Mouse (Mus musculus): ENCODE results near the gene Rnf38. TPM values are rescaled to one million over a fixed set of nuclear protein-coding genes. Genes with fewer than 3 reads are reported as not detected.

Rnf38 gene
- polyA plus RNA-seq, 1 experiment from 2014 or later = 5.6 TPM

GRCm38 (mm10) chr4:44249705-44250104 lies 16.1 kb upstream of the Rnf38 start:
- ATAC-seq (no peak), DNase-seq (peak; percentile 49)
- no peaks in the 10 kb centered on the region for H3K9me3 ChIP-seq (ENCODE audit: low read length)
- no peak overlapping the region for H3K9ac ChIP-seq (replicated peaks)
- H3K4me3 ChIP-seq (ENCODE audit: low read depth, low read length) = no peak overlapping the region
- H3K27ac ChIP-seq (ENCODE audit: low read depth) = peak overlapping the region; percentile 78; the same call in 1 of the 2 replicates
- no peak for TF ChIP-seq EP300 (IDR thresholded peaks at IDR 0.05; ENCODE audit: low read depth)
- no peak for TF ChIP-seq CTCF (IDR thresholded peaks at IDR 0.05; ENCODE audit: low read depth)
- WGBS (ENCODE audit: insufficient replicate concordance) = 13% methylated on average over 6 of the region's 10 CpGs
- peaks cover 15% of the 10 kb centered on the region for H3K4me1 ChIP-seq (ENCODE audit: insufficient read depth)
- H3K27me3 ChIP-seq (ENCODE audit: insufficient read depth, low read length) = 0 out of 2 replicates have a peak, but pooled peaks cover 4% of the 10 kb centered on the region
- no peaks in the 10 kb centered on the region for H3K36me3 ChIP-seq (replicated peaks; ENCODE audit: insufficient read depth, low read length)
- H3K4me2 ChIP-seq (ENCODE audit: low read depth, low read length) = peak overlapping the region; percentile 38; the same call in 1 of the 2 replicates

GRCm38 (mm10) chr4:44247051-44247939 lies 13.7 kb upstream of the Rnf38 start:
- Histone ChIP-seq H3K4me1 (ENCODE audit: insufficient read depth) (peaks cover 12% of the 10 kb centered on the region), H3K4me2 (ENCODE audit: low read depth, low read length) (peak overlapping the region; percentile 51), H3K9me3 (ENCODE audit: low read length) (no peaks in the 10 kb centered on the region), H3K4me3 (ENCODE audit: low read depth, low read length) (0 out of 2 replicates have a peak overlapping the region, but pooled peaks have one; percentile 1), H3K9ac (replicated peaks) (no peak overlapping the region), H3K27ac (ENCODE audit: low read depth) (peak overlapping the region; percentile 78), H3K27me3 (ENCODE audit: insufficient read depth, low read length) (0 out of 2 replicates have a peak, but pooled peaks cover 2% of the 10 kb centered on the region), H3K36me3 (replicated peaks; ENCODE audit: insufficient read depth, low read length) (no peaks in the 10 kb centered on the region)
- 26% methylated on average over 18 of the region's 18 CpGs for WGBS (ENCODE audit: insufficient replicate concordance)
- DNase-seq = peak; percentile 69
- ATAC-seq = peak; percentile 56
- no peak for TF ChIP-seq CTCF (IDR thresholded peaks at IDR 0.05; ENCODE audit: low read depth)
- no peak for TF ChIP-seq EP300 (IDR thresholded peaks at IDR 0.05; ENCODE audit: low read depth)

GRCm38 (mm10) chr4:44246285-44246684 lies 12.7 kb upstream of the Rnf38 start:
- Histone ChIP-seq H3K9ac (replicated peaks) (no peak overlapping the region), H3K36me3 (replicated peaks; ENCODE audit: insufficient read depth, low read length) (no peaks in the 10 kb centered on the region), H3K27ac (ENCODE audit: low read depth) (peak overlapping the region; percentile 78), H3K27me3 (ENCODE audit: insufficient read depth, low read length) (no peaks in the 10 kb centered on the region), H3K4me2 (ENCODE audit: low read depth, low read length) (no peak overlapping the region), H3K4me3 (ENCODE audit: low read depth, low read length) (no peak overlapping the region), H3K9me3 (ENCODE audit: low read length) (no peaks in the 10 kb centered on the region), H3K4me1 (ENCODE audit: insufficient read depth) (peaks cover 6% of the 10 kb centered on the region; the same call in 1 of the 2 replicates)
- ATAC-seq (peak; percentile 94), DNase-seq (peak; percentile 30)
- 63% methylated on average over 4 of the region's 4 CpGs for WGBS (ENCODE audit: insufficient replicate concordance)
- TF ChIP-seq EP300 (IDR thresholded peaks at IDR 0.05; ENCODE audit: low read depth) (peak; percentile 22; the same call in 1 of the 2 replicates), CTCF (IDR thresholded peaks at IDR 0.05; ENCODE audit: low read depth) (no peak)

- H3K4me2 ChIP-seq (ENCODE audit: low read depth, low read length) = no peak overlapping the region
- no peak overlapping the region for H3K9ac ChIP-seq (replicated peaks)
- no peak overlapping the region for H3K27ac ChIP-seq (ENCODE audit: low read depth)
- WGBS (ENCODE audit: insufficient replicate concordance) = 67% methylated on average over 4 of the region's 4 CpGs
- no peak for TF ChIP-seq EP300 (IDR thresholded peaks at IDR 0.05; ENCODE audit: low read depth)
- TF ChIP-seq CTCF (IDR thresholded peaks at IDR 0.05; ENCODE audit: low read depth) = no peak
- no peaks in the 10 kb centered on the region for H3K36me3 ChIP-seq (replicated peaks; ENCODE audit: insufficient read depth, low read length)
- H3K9me3 ChIP-seq (ENCODE audit: low read length) = no peaks in the 10 kb centered on the region
- H3K4me1 ChIP-seq (ENCODE audit: insufficient read depth) = no peaks in the 10 kb centered on the region
- H3K27me3 ChIP-seq (ENCODE audit: insufficient read depth, low read length) = no peaks in the 10 kb centered on the region
- DNase-seq (no peak), ATAC-seq (no peak)
- H3K4me3 ChIP-seq (ENCODE audit: low read depth, low read length) = no peak overlapping the region
Observed at GRCm38 (mm10) chr4:44241638-44242037, 8.0 kb upstream of the Rnf38 start.

- H3K4me2 ChIP-seq (ENCODE audit: low read depth, low read length) = no peak overlapping the region
- H3K4me1 ChIP-seq (ENCODE audit: insufficient read depth) = peaks cover 11% of the 10 kb centered on the region
- H3K9ac ChIP-seq (replicated peaks) = no peak overlapping the region
- no peak overlapping the region for H3K4me3 ChIP-seq (ENCODE audit: low read depth, low read length)
- ATAC-seq = no peak
- 0 out of 2 replicates have a peak, but pooled peaks cover 4% of the 10 kb centered on the region for H3K27me3 ChIP-seq (ENCODE audit: insufficient read depth, low read length)
- DNase-seq = no peak
- TF ChIP-seq CTCF (IDR thresholded peaks at IDR 0.05; ENCODE audit: low read depth) (no peak), EP300 (IDR thresholded peaks at IDR 0.05; ENCODE audit: low read depth) (no peak)
- H3K27ac ChIP-seq (ENCODE audit: low read depth) = no peak overlapping the region
- 79% methylated on average over 2 of the region's 2 CpGs for WGBS (ENCODE audit: insufficient replicate concordance)
- no peaks in the 10 kb centered on the region for H3K36me3 ChIP-seq (replicated peaks; ENCODE audit: insufficient read depth, low read length)
- H3K9me3 ChIP-seq (ENCODE audit: low read length) = no peaks in the 10 kb centered on the region
Observed at GRCm38 (mm10) chr4:44235946-44236345, 2.4 kb upstream of the Rnf38 start.

All from liver, postnatal 0 days (tissue).